Mouse (Mus musculus) liver, embryonic 13.5 days (tissue): ENCODE results near the gene Csrnp3. TPM values are rescaled to one million over a fixed set of nuclear protein-coding genes. Genes with fewer than 3 reads are reported as not detected.
"Not testable (repeated sequence)": the region's sequence is repeated elsewhere in the genome, so short reads cannot be mapped to it uniquely, and the experiment has no call there.

ENCODE experiments used
- ATAC-seq: fragments of 200-750 bp; cut with Nextera tagmentation; 2 replicates; pipeline ENCODE4 v1.8.0; 2017; ENCODE audit warnings: low read depth, mild to moderate bottlenecking, moderate number of reproducible peaks, moderate library complexity
- DNase-seq: peaks from one replicate; pipeline ENCODE4 v3.0.0; 2022
- H3K27ac ChIP-seq: fragments of 300-500 bp; sonication (generic); 2 replicates; pipeline ENCODE4 v1.5.1; 2015; ENCODE audit warnings: moderate library complexity, mild to moderate bottlenecking, inconsistent platforms
- H3K27me3 ChIP-seq: fragments of 300-500 bp; sonication (generic); 2 replicates; pipeline ENCODE4 v1.6.1; 2015; ENCODE audit warnings: mild to moderate bottlenecking, inconsistent platforms
- H3K36me3 ChIP-seq: fragments of 300-500 bp; sonication (generic); 2 replicates; pipeline ENCODE4 v1.6.1; 2015; ENCODE audit warnings: mild to moderate bottlenecking, inconsistent platforms
- H3K4me1 ChIP-seq: fragments of 300-500 bp; sonication (generic); replicated peaks from 2 replicates; pipeline ENCODE4 v1.6.1; 2015; ENCODE audit warnings: inconsistent platforms
- H3K4me2 ChIP-seq: fragments of 300-500 bp; sonication (generic); 2 replicates; pipeline ENCODE4 v1.6.1; 2015; ENCODE audit warnings: inconsistent platforms, mild to moderate bottlenecking, moderate library complexity
- H3K4me3 ChIP-seq: fragments of 300-500 bp; sonication (generic); replicated peaks from 2 replicates; pipeline ENCODE4 v1.5.1; 2015; ENCODE audit warnings: mild to moderate bottlenecking, inconsistent platforms
- H3K9ac ChIP-seq: fragments of 300-500 bp; sonication (generic); 2 replicates; pipeline ENCODE4 v1.6.1; 2015; ENCODE audit warnings: mild to moderate bottlenecking, inconsistent platforms
- H3K9me3 ChIP-seq: fragments of 300-500 bp; sonication (generic); replicated peaks from 2 replicates; pipeline ENCODE4 v1.6.1; 2016; ENCODE audit warnings: inconsistent platforms
- WGBS: fragments of 180-500 bp; shearing (Covaris S2); methylation state at CpG from one replicate; pipeline ENCODE4 v1.1.7; 2015; ENCODE audit not compliant: insufficient replicate concordance; 5-methylcytosine and 5-hydroxymethylcytosine counted together
- polyA plus RNA-seq: library from polyadenylated mRNA; unstranded; fragments of >200 nt; fragmentation: Nextera tagmentation; extraction: Ambion mirVana; gene quantifications from 2 replicates; pipeline ENCODE4 v1.2.1, GENCODE M21; 2015

The Csrnp3 gene
- polyA plus RNA-seq, 1 experiment from 2014 or later, result 0.21 TPM

- Histone ChIP-seq H3K4me2 (no peak overlapping the region), H3K36me3 (no peaks in the 10 kb centered on the region), H3K9me3 (no peaks in the 10 kb centered on the region), H3K27ac (no peak overlapping the region), H3K9ac (no peak overlapping the region), H3K4me3 (no peak overlapping the region), H3K27me3 (peaks cover 36% of the 10 kb centered on the region), H3K4me1 (0 out of 2 replicates have a peak, but pooled peaks cover 2% of the 10 kb centered on the region)
- 24% methylated on average over 3 of the region's 3 CpGs for WGBS
- no peak for DNase-seq
- ATAC-seq, result no peak
Measured at GRCm38 (mm10) chr2:65841606-65842005, 4.0 kb upstream of the Csrnp3 start.

- DNase-seq, result no peak
Measured at GRCm38 (mm10) chr2:65842356-65842755, 3.2 kb upstream of the Csrnp3 start.

GRCm38 (mm10) chr2:65846000-65846755 lies 611 bp downstream of the Csrnp3 start:
- H3K9ac ChIP-seq, result no peak overlapping the region
- DNase-seq (no peak), ATAC-seq (no peak)
- H3K4me3 ChIP-seq, result peak overlapping the region; percentile 38
- no peaks in the 10 kb centered on the region for H3K36me3 ChIP-seq
- peak overlapping the region; percentile 56 for H3K4me2 ChIP-seq
- H3K9me3 ChIP-seq, result no peaks in the 10 kb centered on the region
- H3K4me1 ChIP-seq, result peaks cover 15% of the 10 kb centered on the region
- 4% methylated on average over 22 of the region's 22 CpGs for WGBS
- H3K27me3 ChIP-seq, result peaks cover 44% of the 10 kb centered on the region
- no peak overlapping the region for H3K27ac ChIP-seq

More at GRCm38 (mm10) chr2:65842356-65842755, 3.2 kb upstream of the Csrnp3 start:
- Histone ChIP-seq H3K9ac (no peak overlapping the region), H3K4me3 (no peak overlapping the region), H3K4me1 (0 out of 2 replicates have a peak, but pooled peaks cover 2% of the 10 kb centered on the region), H3K27me3 (peaks cover 38% of the 10 kb centered on the region), H3K27ac (no peak overlapping the region), H3K4me2 (no peak overlapping the region), H3K36me3 (no peaks in the 10 kb centered on the region), H3K9me3 (no peaks in the 10 kb centered on the region)
- 36% methylated on average over 3 of the region's 3 CpGs for WGBS
- no peak for ATAC-seq

- no peaks in the 10 kb centered on the region for H3K36me3 ChIP-seq
- H3K27me3 ChIP-seq, result peaks cover 40% of the 10 kb centered on the region
- no peaks in the 10 kb centered on the region for H3K9me3 ChIP-seq
- ATAC-seq (no peak), DNase-seq (no peak)
- no peak overlapping the region for H3K4me3 ChIP-seq
- H3K27ac ChIP-seq, result no peak overlapping the region
- H3K4me2 ChIP-seq, result no peak overlapping the region
- WGBS, result 48% methylated on average over 7 of the region's 7 CpGs
- peaks cover 15% of the 10 kb centered on the region for H3K4me1 ChIP-seq
- H3K9ac ChIP-seq, result no peak overlapping the region
Measured at GRCm38 (mm10) chr2:65847463-65848110, 2.0 kb downstream of the Csrnp3 start.

GRCm38 (mm10) chr2:65848706-65849105 lies 3.1 kb downstream of the Csrnp3 start:
- Histone ChIP-seq H3K36me3 (no peaks in the 10 kb centered on the region), H3K27me3 (peaks cover 36% of the 10 kb centered on the region), H3K9ac (no peak overlapping the region), H3K27ac (no peak overlapping the region), H3K4me2 (no peak overlapping the region), H3K9me3 (no peaks in the 10 kb centered on the region), H3K4me1 (peaks cover 15% of the 10 kb centered on the region), H3K4me3 (no peak overlapping the region)
- ATAC-seq (0 out of 2 replicates have a peak, but pooled peaks have one; percentile 18), DNase-seq (no peak)
- 47% methylated on average over 8 of the region's 8 CpGs for WGBS

GRCm38 (mm10) chr2:65850282-65850681 lies 4.7 kb downstream of the Csrnp3 start:
- H3K36me3 ChIP-seq, H3K9me3 ChIP-seq, DNase-seq, H3K27ac ChIP-seq, H3K4me3 ChIP-seq, H3K9ac ChIP-seq: not testable (repeated sequence)
- Histone ChIP-seq H3K4me2 (0 out of 2 replicates have a peak overlapping the region, but pooled peaks have one; percentile 3), H3K4me1 (peaks cover 15% of the 10 kb centered on the region), H3K27me3 (peaks cover 20% of the 10 kb centered on the region)
- 73% methylated on average over 3 of the region's 3 CpGs for WGBS
- peak; percentile 61; the same call in 1 of the 2 replicates for ATAC-seq

- no peak overlapping the region for H3K27ac ChIP-seq
- H3K36me3 ChIP-seq, result no peaks in the 10 kb centered on the region
- no peak overlapping the region for H3K4me3 ChIP-seq
- H3K9ac ChIP-seq, result no peak overlapping the region
- WGBS, result 68% methylated on average over 5 of the region's 5 CpGs
- DNase-seq (no peak), ATAC-seq (no peak)
- no peaks in the 10 kb centered on the region for H3K4me1 ChIP-seq
- H3K9me3 ChIP-seq, result no peaks in the 10 kb centered on the region
- no peaks in the 10 kb centered on the region for H3K27me3 ChIP-seq
- no peak overlapping the region for H3K4me2 ChIP-seq
Measured at GRCm38 (mm10) chr2:65856791-65857190, 11.2 kb downstream of the Csrnp3 start.

- H3K9ac ChIP-seq, result no peak overlapping the region
- WGBS, result 75% methylated on average over 18 of the region's 18 CpGs
- ATAC-seq, result no peak
Measured at GRCm38 (mm10) chr2:65859767-65860727, 14.5 kb downstream of the Csrnp3 start.

GRCm38 (mm10) chr2:65864778-65865339 lies 19.3 kb downstream of the Csrnp3 start:
- 63% methylated on average over 12 of the region's 12 CpGs for WGBS

More at GRCm38 (mm10) chr2:65859767-65860727, 14.5 kb downstream of the Csrnp3 start:
- H3K36me3 ChIP-seq, result no peaks in the 10 kb centered on the region
- H3K9me3 ChIP-seq, result no peaks in the 10 kb centered on the region
- H3K4me1 ChIP-seq, result no peaks in the 10 kb centered on the region
- no peak overlapping the region for H3K4me2 ChIP-seq
- no peak overlapping the region for H3K4me3 ChIP-seq
- H3K27me3 ChIP-seq, result no peaks in the 10 kb centered on the region
- H3K27ac ChIP-seq, result no peak overlapping the region
- no peak for DNase-seq

GRCm38 (mm10) chr2:65870919-65871582 lies 25.5 kb downstream of the Csrnp3 start:
- Histone ChIP-seq H3K4me1 (no peaks in the 10 kb centered on the region), H3K9ac (no peak overlapping the region), H3K4me3 (no peak overlapping the region), H3K36me3 (no peaks in the 10 kb centered on the region), H3K9me3 (no peaks in the 10 kb centered on the region), H3K27ac (no peak overlapping the region), H3K4me2 (no peak overlapping the region), H3K27me3 (no peaks in the 10 kb centered on the region)
- no peak for DNase-seq
- WGBS, result 70% methylated on average over 12 of the region's 12 CpGs
- ATAC-seq, result no peak

More at GRCm38 (mm10) chr2:65864778-65865339, 19.3 kb downstream of the Csrnp3 start:
- no peak overlapping the region for H3K27ac ChIP-seq
- ATAC-seq (no peak), DNase-seq (no peak)
- no peak overlapping the region for H3K4me2 ChIP-seq
- H3K9ac ChIP-seq, result no peak overlapping the region
- H3K27me3 ChIP-seq, result no peaks in the 10 kb centered on the region
- H3K36me3 ChIP-seq, result no peaks in the 10 kb centered on the region
- no peaks in the 10 kb centered on the region for H3K9me3 ChIP-seq
- H3K4me1 ChIP-seq, result no peaks in the 10 kb centered on the region
- no peak overlapping the region for H3K4me3 ChIP-seq
